Mouse (Mus musculus): ENCODE data around the gene 1110059E24Rik. TPM values are rescaled to one million over a fixed set of nuclear protein-coding genes. Genes with fewer than 3 reads are reported as not detected.

1110059E24Rik gene
- polyA plus RNA-seq, 1 experiment from 2014 or later, result 64.8 TPM

DNA sequence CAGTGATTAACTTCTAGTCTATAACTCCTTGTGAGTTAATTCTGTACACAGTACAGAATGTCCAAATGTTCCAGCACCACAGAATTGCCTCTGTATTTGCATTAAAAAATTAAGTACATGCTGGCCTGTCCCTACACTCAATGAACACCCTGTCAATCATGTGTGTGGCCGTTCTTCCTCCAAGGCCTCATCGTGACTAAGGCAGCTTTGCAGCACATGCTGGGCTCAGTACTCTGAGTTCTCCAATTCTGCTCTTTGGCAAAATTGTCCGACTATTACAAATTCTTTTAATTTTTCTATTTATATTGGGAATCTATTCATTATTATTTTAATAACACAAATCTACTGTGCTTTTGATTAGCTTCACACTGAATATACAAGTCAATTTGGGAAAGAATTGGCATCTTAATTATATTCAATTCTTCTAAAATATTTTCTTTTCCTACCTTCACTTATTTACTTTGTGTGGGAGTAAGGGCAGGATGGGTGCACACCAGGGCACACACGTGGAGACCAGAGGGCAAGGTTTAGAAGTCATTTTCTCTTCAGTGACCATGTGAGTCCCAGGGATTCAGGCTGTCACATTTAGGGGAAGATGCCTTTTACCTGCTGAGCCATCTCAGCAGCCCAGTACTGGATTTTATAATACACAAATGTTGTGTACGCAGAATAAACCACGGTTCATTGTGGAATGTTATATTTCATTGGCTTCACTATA is 26.3 kb downstream of the 1110059E24Rik start:
- H3K36me3 ChIP-seq (ENCODE audit: insufficient read depth), result no peaks in the 10 kb centered on the region
- no peak for TF ChIP-seq CTCF (IDR thresholded peaks at IDR 0.05; ENCODE audit: low read depth)
- H3K4me3 ChIP-seq (ENCODE audit: low read depth, low read length), result no peak overlapping the region
- 80% methylated on average over 6 of the region's 6 CpGs for WGBS
- ATAC-seq (ENCODE audit: insufficient read depth) (no peak), DNase-seq (no peak)
- H3K9ac ChIP-seq, result no peak overlapping the region
- H3K27me3 ChIP-seq (ENCODE audit: insufficient read depth, low read length), result no peaks in the 10 kb centered on the region
- no peaks in the 10 kb centered on the region for H3K4me1 ChIP-seq (ENCODE audit: insufficient read depth)
- no peak overlapping the region for H3K27ac ChIP-seq (ENCODE audit: low read depth)
- no peaks in the 10 kb centered on the region for H3K9me3 ChIP-seq (ENCODE audit: low read depth, low read length)
- no peak overlapping the region for H3K4me2 ChIP-seq

DNA sequence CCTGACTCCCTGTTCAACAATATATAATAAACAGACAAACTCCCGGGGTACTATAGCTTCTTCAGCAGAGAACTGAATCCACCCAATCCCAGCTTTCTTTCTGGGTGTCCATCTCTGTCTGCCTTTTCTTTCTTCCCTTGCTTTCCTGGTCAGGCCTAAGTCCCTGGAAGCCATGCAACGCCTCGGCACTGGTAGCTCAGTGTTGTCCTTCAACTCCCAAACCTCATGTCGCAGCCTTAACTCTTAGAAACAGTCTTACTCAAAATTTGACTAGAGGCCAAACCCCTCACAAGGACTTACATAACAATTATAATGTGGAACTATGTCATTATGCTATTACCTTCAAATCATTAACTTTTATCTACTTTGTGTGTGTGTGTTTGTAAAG is 28.6 kb downstream of the 1110059E24Rik start:
- Histone ChIP-seq H3K4me2 (no peak overlapping the region), H3K36me3 (ENCODE audit: insufficient read depth) (no peaks in the 10 kb centered on the region), H3K9me3 (ENCODE audit: low read depth, low read length) (no peaks in the 10 kb centered on the region), H3K4me3 (ENCODE audit: low read depth, low read length) (no peak overlapping the region), H3K4me1 (ENCODE audit: insufficient read depth) (no peaks in the 10 kb centered on the region), H3K9ac (no peak overlapping the region), H3K27ac (ENCODE audit: low read depth) (no peak overlapping the region), H3K27me3 (ENCODE audit: insufficient read depth, low read length) (no peaks in the 10 kb centered on the region)
- WGBS, result 96% methylated on average over 4 of the region's 4 CpGs
- no peak for ATAC-seq (ENCODE audit: insufficient read depth)
- TF ChIP-seq CTCF (IDR thresholded peaks at IDR 0.05; ENCODE audit: low read depth), result no peak
- DNase-seq, result no peak

DNA sequence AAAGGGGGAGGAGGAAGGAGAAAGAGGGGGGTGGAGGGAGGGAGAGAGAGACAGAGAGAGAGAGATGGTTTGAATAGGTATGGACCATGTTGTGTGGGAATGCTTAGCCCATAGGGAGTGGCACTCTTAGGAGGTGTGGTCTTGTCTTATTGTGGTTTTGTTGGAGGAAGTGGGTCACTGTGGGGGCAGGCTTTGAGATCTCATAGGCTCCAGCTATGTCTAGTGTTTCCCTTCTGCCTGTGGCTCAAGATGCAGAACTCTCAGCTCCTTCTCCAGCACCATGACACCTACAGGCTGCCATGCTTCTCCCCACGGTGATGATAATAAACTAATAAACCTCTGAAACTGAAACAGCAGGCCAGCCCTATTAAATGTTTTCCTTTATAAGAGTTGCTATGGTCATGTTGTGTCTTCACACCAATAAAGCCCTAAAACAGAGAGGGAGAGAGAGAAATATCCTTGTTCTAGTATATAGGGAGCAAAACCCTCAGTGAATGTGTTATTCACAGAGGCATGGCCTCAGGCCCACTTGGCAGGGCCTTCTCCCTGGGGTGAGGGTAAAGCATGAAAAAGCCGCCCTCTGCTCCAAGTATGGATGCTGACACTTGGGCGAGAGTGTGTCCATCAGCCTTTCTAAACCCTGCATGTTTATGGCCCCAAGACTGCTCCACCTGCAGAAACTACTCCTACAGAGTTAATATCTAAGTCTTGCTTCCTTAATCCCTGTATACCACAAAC is 29.2 kb downstream of the 1110059E24Rik start:
- H3K36me3 ChIP-seq (ENCODE audit: insufficient read depth), result no peaks in the 10 kb centered on the region
- H3K4me3 ChIP-seq (ENCODE audit: low read depth, low read length), result no peak overlapping the region
- no peak overlapping the region for H3K27ac ChIP-seq (ENCODE audit: low read depth)
- H3K4me2 ChIP-seq, result no peak overlapping the region
- TF ChIP-seq CTCF (IDR thresholded peaks at IDR 0.05; ENCODE audit: low read depth), result no peak
- H3K9me3 ChIP-seq (ENCODE audit: low read depth, low read length), result no peaks in the 10 kb centered on the region
- DNase-seq (no peak), ATAC-seq (ENCODE audit: insufficient read depth) (no peak)
- H3K9ac ChIP-seq, result no peak overlapping the region
- 84% methylated on average over 3 of the region's 3 CpGs for WGBS
- H3K4me1 ChIP-seq (ENCODE audit: insufficient read depth), result no peaks in the 10 kb centered on the region
- no peaks in the 10 kb centered on the region for H3K27me3 ChIP-seq (ENCODE audit: insufficient read depth, low read length)

DNA sequence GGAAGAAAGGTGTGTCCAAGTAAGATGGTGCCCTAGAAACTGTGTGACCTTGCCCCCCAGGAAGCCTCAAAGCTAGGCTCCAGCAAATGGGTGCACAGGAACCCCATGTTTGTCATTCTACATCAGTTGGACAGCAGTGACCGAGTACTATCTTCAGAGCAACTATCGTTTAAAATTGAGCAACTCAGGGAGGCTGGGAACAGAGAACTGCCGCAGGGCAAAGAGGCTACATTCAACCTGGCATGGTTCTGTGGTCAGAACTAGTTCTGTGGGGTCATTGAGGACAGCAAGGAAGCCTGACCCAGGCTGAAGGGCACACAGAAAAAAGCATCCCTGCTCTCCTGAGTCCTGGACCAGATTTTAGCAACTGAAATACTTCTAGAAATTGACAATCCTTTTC is 37.0 kb downstream of the 1110059E24Rik start:
- WGBS, result 89% methylated on average over 3 of the region's 3 CpGs
- Histone ChIP-seq H3K4me1 (ENCODE audit: insufficient read depth) (no peaks in the 10 kb centered on the region), H3K9me3 (ENCODE audit: low read depth, low read length) (no peaks in the 10 kb centered on the region), H3K4me3 (ENCODE audit: low read depth, low read length) (no peak overlapping the region), H3K27me3 (ENCODE audit: insufficient read depth, low read length) (no peaks in the 10 kb centered on the region), H3K27ac (ENCODE audit: low read depth) (no peak overlapping the region), H3K36me3 (ENCODE audit: insufficient read depth) (no peaks in the 10 kb centered on the region), H3K4me2 (no peak overlapping the region), H3K9ac (no peak overlapping the region)
- no peak for ATAC-seq (ENCODE audit: insufficient read depth)
- no peak for DNase-seq
- TF ChIP-seq CTCF (IDR thresholded peaks at IDR 0.05; ENCODE audit: low read depth), result no peak

DNA sequence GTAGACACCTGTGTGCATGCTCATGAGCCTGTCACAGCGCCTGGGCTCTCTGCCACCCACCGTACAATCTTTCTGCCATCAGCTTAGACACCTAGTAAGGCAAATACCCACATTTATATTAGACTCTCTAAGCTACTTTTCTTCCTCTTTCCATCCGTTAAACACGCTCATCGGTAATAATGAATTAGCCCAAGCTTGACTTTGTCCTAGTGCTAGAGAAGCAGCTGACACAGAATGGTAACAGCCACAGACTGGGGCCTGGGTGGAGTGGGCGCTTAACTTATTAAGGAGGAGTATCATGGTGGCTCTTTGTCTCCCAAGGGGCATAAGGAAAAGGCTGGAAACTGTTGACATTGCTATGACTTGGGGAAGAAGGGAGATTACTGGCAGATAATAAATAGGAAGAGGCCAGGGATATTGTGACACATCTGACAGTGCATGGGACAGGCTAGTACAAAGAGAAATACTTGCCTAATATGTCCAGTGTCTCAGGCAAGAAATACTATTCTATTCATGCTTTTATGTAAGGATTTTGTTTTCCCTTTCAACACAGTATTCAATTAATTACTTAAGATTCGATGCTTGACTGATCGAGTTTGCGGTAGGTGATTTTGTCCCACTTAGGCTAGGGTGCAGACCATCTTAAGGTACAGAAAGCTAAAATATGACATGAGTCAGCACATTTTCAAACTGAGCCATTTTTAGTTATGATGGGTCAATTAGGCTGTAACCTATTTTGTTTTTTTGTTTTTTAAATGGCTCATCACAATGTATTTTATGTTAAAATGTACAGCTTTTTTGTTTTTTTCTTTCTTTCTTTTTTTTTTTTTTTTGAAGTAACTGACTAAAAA is 40.8 kb downstream of the 1110059E24Rik start:
- DNase-seq (no peak), ATAC-seq (ENCODE audit: insufficient read depth) (no peak)
- Histone ChIP-seq H3K27me3 (ENCODE audit: insufficient read depth, low read length) (no peaks in the 10 kb centered on the region), H3K4me2 (no peak overlapping the region), H3K27ac (ENCODE audit: low read depth) (no peak overlapping the region), H3K4me3 (ENCODE audit: low read depth, low read length) (no peak overlapping the region), H3K4me1 (ENCODE audit: insufficient read depth) (no peaks in the 10 kb centered on the region), H3K9me3 (ENCODE audit: low read depth, low read length) (no peaks in the 10 kb centered on the region), H3K36me3 (ENCODE audit: insufficient read depth) (no peaks in the 10 kb centered on the region), H3K9ac (no peak overlapping the region)
- TF ChIP-seq CTCF (IDR thresholded peaks at IDR 0.05; ENCODE audit: low read depth), result no peak
- 86% methylated on average over 9 of the region's 9 CpGs for WGBS

DNA sequence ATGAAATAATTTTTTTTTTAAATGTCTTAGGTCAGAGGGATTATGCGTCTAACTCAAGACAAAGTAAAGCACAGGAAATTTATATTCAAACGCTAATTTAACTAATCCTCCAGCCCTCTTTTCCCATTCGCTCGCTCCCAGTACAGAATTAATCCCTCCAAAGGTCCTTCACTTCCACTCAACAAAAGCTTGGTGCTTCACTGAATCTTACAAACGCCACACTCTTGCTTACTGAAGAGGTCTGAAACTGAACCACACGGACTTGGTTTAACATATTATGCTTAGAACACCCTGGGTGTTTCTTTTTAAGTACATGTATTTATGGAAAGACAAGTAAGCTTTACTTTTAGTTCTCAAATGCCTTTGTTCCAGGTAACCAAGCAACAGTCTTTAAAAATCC is 41.5 kb downstream of the 1110059E24Rik start:
- Histone ChIP-seq H3K4me2 (no peak overlapping the region), H3K36me3 (ENCODE audit: insufficient read depth) (no peaks in the 10 kb centered on the region), H3K4me3 (ENCODE audit: low read depth, low read length) (no peak overlapping the region), H3K9me3 (ENCODE audit: low read depth, low read length) (no peaks in the 10 kb centered on the region), H3K9ac (no peak overlapping the region), H3K27me3 (ENCODE audit: insufficient read depth, low read length) (no peaks in the 10 kb centered on the region), H3K4me1 (ENCODE audit: insufficient read depth) (no peaks in the 10 kb centered on the region), H3K27ac (ENCODE audit: low read depth) (no peak overlapping the region)
- TF ChIP-seq CTCF (IDR thresholded peaks at IDR 0.05; ENCODE audit: low read depth), result no peak
- 63% methylated on average over 6 of the region's 6 CpGs for WGBS
- ATAC-seq (ENCODE audit: insufficient read depth) (no peak), DNase-seq (no peak)

DNA sequence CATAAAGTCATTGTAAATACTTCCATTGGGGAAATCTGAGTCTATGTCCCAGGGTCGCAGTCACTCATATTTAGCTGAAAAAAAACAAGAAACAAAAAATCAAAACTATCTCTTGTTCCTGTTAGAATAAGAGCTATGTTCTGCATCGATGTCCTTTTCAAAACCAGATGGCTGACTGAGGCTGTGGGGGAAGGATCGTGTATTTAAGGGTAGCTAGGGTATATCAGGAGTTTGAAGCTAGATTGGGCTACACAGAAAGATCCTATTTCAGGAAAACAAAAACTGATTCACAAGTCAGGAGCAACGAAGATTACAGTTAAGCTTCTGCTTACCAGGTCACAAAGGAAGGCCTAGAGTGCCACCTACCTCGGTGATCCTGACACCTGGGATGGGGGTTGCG is 42.5 kb downstream of the 1110059E24Rik start:
- 70% methylated on average over 6 of the region's 6 CpGs for WGBS
- TF ChIP-seq CTCF (IDR thresholded peaks at IDR 0.05; ENCODE audit: low read depth), result no peak

More for the DNA sequence above, 42.5 kb downstream of the 1110059E24Rik start:
- no peak for DNase-seq
- H3K36me3 ChIP-seq (ENCODE audit: insufficient read depth), result no peaks in the 10 kb centered on the region
- no peak overlapping the region for H3K4me2 ChIP-seq
- no peaks in the 10 kb centered on the region for H3K27me3 ChIP-seq (ENCODE audit: insufficient read depth, low read length)
- no peak overlapping the region for H3K9ac ChIP-seq
- no peaks in the 10 kb centered on the region for H3K9me3 ChIP-seq (ENCODE audit: low read depth, low read length)
- H3K4me3 ChIP-seq (ENCODE audit: low read depth, low read length), result no peak overlapping the region
- H3K4me1 ChIP-seq (ENCODE audit: insufficient read depth), result no peaks in the 10 kb centered on the region
- H3K27ac ChIP-seq (ENCODE audit: low read depth), result no peak overlapping the region
- no peak for ATAC-seq (ENCODE audit: insufficient read depth)

All from lung, embryonic 14.5 days (tissue).